Mouse (Mus musculus) testis, adult 2 months (tissue): ENCODE measurements around the gene Bcl2l10.

Source experiments
- CTCF ChIP-seq: fragments of 200-500 bp; IDR thresholded peaks from 2 replicates; pipeline ENCODE4 v1.5.1; 2012; ENCODE audit warnings: low read depth, mild to moderate bottlenecking, inconsistent platforms, low read length, moderate library complexity; ENCODE audit not compliant: control insufficient read depth, insufficient read depth, insufficient replicate concordance
- POLR2A ChIP-seq: fragments of 200-500 bp; IDR thresholded peaks from 2 replicates; pipeline ENCODE4 v1.6.1; 2012; ENCODE audit warnings: low read depth, mild to moderate bottlenecking, inconsistent platforms, low read length, moderate library complexity; ENCODE audit not compliant: control insufficient read depth

DNA sequence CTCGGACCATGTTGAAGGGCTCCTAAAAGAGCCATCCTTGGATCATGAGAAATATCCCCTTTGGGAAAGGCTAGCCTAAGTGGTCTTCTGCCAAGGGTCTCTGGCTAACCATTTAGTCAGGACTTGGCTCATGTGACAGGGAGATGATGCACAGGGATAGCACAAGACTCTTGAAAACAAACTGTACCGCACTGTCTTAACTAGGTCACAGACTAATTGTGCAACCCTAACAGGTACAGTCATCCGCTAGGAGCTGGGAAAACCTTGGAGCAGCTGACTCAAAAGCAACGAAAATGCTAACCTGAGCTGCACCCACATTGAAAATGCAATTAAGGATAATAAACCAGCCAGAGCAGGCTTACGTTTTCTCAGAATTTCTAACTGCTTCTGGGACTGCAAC, 18.6 kb downstream of the Bcl2l10 start:
- TF ChIP-seq CTCF (no peak), POLR2A (no peak)
